Mouse (Mus musculus): ENCODE data around the gene Aoc1.

GRCm38 (mm10) chr6:48832426-48832825 lies 40.3 kb upstream of the Aoc1 start:
- TF ChIP-seq CTCF (conservative IDR thresholded peaks at IDR 0.05; ENCODE audit: insufficient read depth, insufficient read length, low read depth, low read length), result no peak
- TF ChIP-seq POLR2A (IDR thresholded peaks at IDR 0.05; ENCODE audit: low read depth, low read length), result no peak
